Mouse (Mus musculus) brain, embryonic 14.5 days (tissue): ENCODE measurements at regions not wholly inside any gene's neighbourhood (a gene's known extent, or its start where the extent isn't known, plus 50 kb on each side); places are given as distances from the start of the nearest gene placed in this dataset.

Source experiments
- CTCF ChIP-seq: fragments of 200-500 bp; IDR thresholded peaks from 2 replicates; pipeline ENCODE4 v1.5.1; 2012; ENCODE audit warnings: inconsistent platforms, mild to moderate bottlenecking, moderate library complexity, borderline replicate concordance; ENCODE audit not compliant: insufficient read depth, insufficient read length; ENCODE audit errors: extremely low read depth
- POLR2A ChIP-seq: fragments of 200-500 bp; IDR thresholded peaks from 2 replicates; pipeline ENCODE4 v1.6.1; 2012; ENCODE audit warnings: mild to moderate bottlenecking, inconsistent platforms, borderline replicate concordance; ENCODE audit not compliant: poor library complexity, insufficient read depth, insufficient read length, severe bottlenecking; ENCODE audit errors: extremely low read depth

DNA sequence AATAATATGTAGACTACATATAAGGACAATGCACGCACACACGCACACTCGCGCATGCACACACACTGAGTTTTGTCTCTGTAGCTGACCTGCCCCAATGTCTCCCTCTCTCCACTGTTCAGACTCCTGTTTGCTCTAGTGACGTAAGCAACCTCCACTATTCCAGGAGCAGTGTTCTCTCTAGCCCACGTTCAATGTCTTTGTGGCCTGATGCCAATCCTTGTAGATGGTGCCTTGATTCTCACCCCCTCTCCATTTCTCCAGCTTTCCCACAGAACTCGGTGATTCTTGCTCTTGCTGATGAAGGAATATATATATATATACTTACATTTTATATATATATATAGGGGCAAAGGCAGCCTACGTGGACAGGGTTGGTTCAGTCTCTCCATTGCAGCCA lies 71.4 kb upstream of the Cfap46 start:
- TF ChIP-seq CTCF: no peak
- no peak for TF ChIP-seq POLR2A
